ENCODE assay signal across 24 mouse cellular contexts in genomic region chr10:77017662-77018061, GRCm38 (mm10). TPM values are rescaled to one million over a fixed set of nuclear protein-coding genes. Genes with fewer than 3 reads are reported as not detected.
DNase-seq lines count a peak whose midpoint lies in the region; ATAC-seq and TF ChIP-seq lines count a peak whose summit lies in the region.
"Had no signal": no experiment of that assay in that cellular context is flagged by ENCODE, and none has a peak within 500 bp of the region (broad histone marks: within the 10 kb centered on the region; RNA-seq: fewer than 3 reads in every experiment).

No protein-coding gene starts in this region.

- TF ChIP-seq POLR2A in lung, adult 2 months (IDR thresholded peaks at IDR 0.05; ENCODE audit: borderline replicate concordance, extremely low read depth, low read depth, low read length), result no peak

- no peak overlapping the region for H3K4me3 ChIP-seq in kidney, embryonic 14.5 days (ENCODE audit: low read length)
- H3K4me3 ChIP-seq in lung, postnatal 0 days (ENCODE audit: low read depth, low read length), result no peak overlapping the region
- no peak overlapping the region for H3K4me3 ChIP-seq in lung, adult 2 months (replicated peaks; ENCODE audit: extremely low read depth, low read depth, low read length)
- H3K4me3 ChIP-seq in liver, postnatal 0 days (ENCODE audit: low read depth, low read length), result no peak overlapping the region
- H3K4me3 ChIP-seq: embryonic facial prominence, embryonic 12.5 days; forebrain, embryonic 12.5 days; heart, embryonic 15.5 days; hindbrain, embryonic 15.5 days; limb, embryonic 13.5 days; midbrain, embryonic 15.5 days had no signal

- H3K27ac ChIP-seq in kidney, embryonic 14.5 days (ENCODE audit: low read depth, low read length), result no peak overlapping the region
- H3K27ac ChIP-seq in lung, postnatal 0 days (ENCODE audit: low read length), result no peak overlapping the region
- no peak overlapping the region for H3K27ac ChIP-seq in liver, postnatal 0 days (ENCODE audit: low read depth)
- H3K27ac ChIP-seq: embryonic facial prominence, embryonic 12.5 days; forebrain, embryonic 12.5 days; heart, embryonic 15.5 days; hindbrain, embryonic 15.5 days; limb, embryonic 13.5 days; midbrain, embryonic 15.5 days had no signal

- ATAC-seq in kidney, embryonic 14.5 days (ENCODE audit: low FRiP score, low TSS enrichment), result no peak
- ATAC-seq in lung, postnatal 0 days, result no peak
- peak; percentile 56 for ATAC-seq in liver, postnatal 0 days
- ATAC-seq in erythroid progenitor cell, adult 5-6 weeks (replicated peaks; ENCODE audit: low FRiP score, poor library complexity, severe bottlenecking), result no peak
- ATAC-seq: CD4-positive, CD25-positive, alpha-beta regulatory T cell, adult 4 months; midbrain, embryonic 15.5 days had no signal

- no peak overlapping the region for H3K9ac ChIP-seq in kidney, embryonic 14.5 days (ENCODE audit: low read depth, low read length)
- no peak overlapping the region for H3K9ac ChIP-seq in lung, postnatal 0 days (replicated peaks; ENCODE audit: low read depth)
- no peak overlapping the region for H3K9ac ChIP-seq in liver, postnatal 0 days (replicated peaks)
- H3K9ac ChIP-seq: embryonic facial prominence, embryonic 12.5 days; forebrain, embryonic 12.5 days; heart, embryonic 15.5 days; hindbrain, embryonic 15.5 days; limb, embryonic 13.5 days; lung, embryonic 14.5 days; midbrain, embryonic 15.5 days had no signal

- peak; percentile 40 for DNase-seq in kidney, adult 18-20 months
- no peak for DNase-seq in lung, postnatal 0 days (ENCODE audit: low spot score)
- DNase-seq in lung, adult 2 months, result no peak
- peak; percentile 41 to 60 for DNase-seq in kidney, adult 8-10 months
- peak; percentile 75 for DNase-seq in liver, postnatal 0 days
- DNase-seq in frontal cortex, postnatal 25 days (ENCODE audit: low spot score in 2 of 2), result no peak
- DNase-seq: adrenal gland, postnatal 36 days; cerebellum, adult 11-12 months; cerebellum, postnatal 25 days; heart, postnatal 4 days; lung, embryonic 14.5 days; lung, postnatal 36 days; right cerebral cortex, adult 18-20 months; right cerebral cortex, postnatal 4 days; thymus, adult 2 months had no signal

- 75% methylated on average over 9 of the region's 9 CpGs for WGBS in kidney, embryonic 14.5 days
- WGBS in lung, postnatal 0 days, result 46% methylated on average over 9 of the region's 9 CpGs
- WGBS in lung, adult 2 months, result 51% methylated on average over 9 of the region's 9 CpGs
- WGBS in liver, postnatal 0 days (ENCODE audit: insufficient replicate concordance), result 45% methylated on average over 9 of the region's 9 CpGs

- no peaks in the 10 kb centered on the region for H3K4me1 ChIP-seq in kidney, embryonic 14.5 days (ENCODE audit: control insufficient read depth, insufficient read depth, low read length)
- H3K4me1 ChIP-seq in lung, postnatal 0 days (ENCODE audit: insufficient read depth, low read depth, low read length), result no peaks in the 10 kb centered on the region
- H3K4me1 ChIP-seq in lung, adult 2 months (ENCODE audit: control insufficient read depth, insufficient read depth, low read length), result no peaks in the 10 kb centered on the region
- peaks cover 10% of the 10 kb centered on the region for H3K4me1 ChIP-seq in liver, postnatal 0 days (ENCODE audit: insufficient read depth)
- H3K4me1 ChIP-seq: embryonic facial prominence, embryonic 12.5 days; forebrain, embryonic 12.5 days; heart, embryonic 15.5 days; hindbrain, embryonic 15.5 days; limb, embryonic 13.5 days; midbrain, embryonic 15.5 days had no signal

- no peaks in the 10 kb centered on the region for H3K36me3 ChIP-seq in kidney, embryonic 14.5 days (ENCODE audit: control insufficient read depth, insufficient read depth, low read length)
- no peaks in the 10 kb centered on the region for H3K36me3 ChIP-seq in lung, postnatal 0 days (ENCODE audit: insufficient read depth, low read length)
- no peaks in the 10 kb centered on the region for H3K36me3 ChIP-seq in liver, postnatal 0 days (replicated peaks; ENCODE audit: insufficient read depth, low read length)
- H3K36me3 ChIP-seq: embryonic facial prominence, embryonic 12.5 days; forebrain, embryonic 12.5 days; heart, embryonic 15.5 days; hindbrain, embryonic 15.5 days; limb, embryonic 13.5 days; midbrain, embryonic 15.5 days had no signal

- TF ChIP-seq CTCF in lung, postnatal 0 days (IDR thresholded peaks at IDR 0.05), result peak; percentile 3; the same call in 1 of the 2 replicates
- no peak for TF ChIP-seq CTCF in lung, adult 2 months (IDR thresholded peaks at IDR 0.05; ENCODE audit: insufficient read depth, low read length)
- TF ChIP-seq CTCF in liver, postnatal 0 days (IDR thresholded peaks at IDR 0.05; ENCODE audit: low read depth), result peak; percentile 45

- no peak overlapping the region for H3K4me2 ChIP-seq in kidney, embryonic 14.5 days (replicated peaks; ENCODE audit: low read depth, low read length)
- H3K4me2 ChIP-seq in lung, postnatal 0 days (replicated peaks; ENCODE audit: low read depth, low read length), result no peak overlapping the region
- no peak overlapping the region for H3K4me2 ChIP-seq in liver, postnatal 0 days (ENCODE audit: low read depth, low read length)
- H3K4me2 ChIP-seq: embryonic facial prominence, embryonic 12.5 days; forebrain, embryonic 12.5 days; heart, embryonic 15.5 days; hindbrain, embryonic 15.5 days; limb, embryonic 13.5 days; lung, embryonic 14.5 days; midbrain, embryonic 15.5 days had no signal

- H3K27me3 ChIP-seq in kidney, embryonic 14.5 days (ENCODE audit: control insufficient read depth, insufficient read depth, low read length), result no peaks in the 10 kb centered on the region
- no peaks in the 10 kb centered on the region for H3K27me3 ChIP-seq in lung, postnatal 0 days (replicated peaks; ENCODE audit: insufficient read depth, low read length)
- H3K27me3 ChIP-seq in liver, postnatal 0 days (ENCODE audit: insufficient read depth, low read length), result no peaks in the 10 kb centered on the region
- H3K27me3 ChIP-seq: forebrain, embryonic 12.5 days; heart, embryonic 15.5 days; hindbrain, embryonic 15.5 days; limb, embryonic 13.5 days; midbrain, embryonic 15.5 days had no signal

- no peak for TF ChIP-seq EP300 in lung, postnatal 0 days (IDR thresholded peaks at IDR 0.05)
- peak; percentile 40; the same call in 1 of the 2 replicates for TF ChIP-seq EP300 in liver, postnatal 0 days (IDR thresholded peaks at IDR 0.05; ENCODE audit: low read depth)

- no peaks in the 10 kb centered on the region for H3K9me3 ChIP-seq in kidney, embryonic 14.5 days (ENCODE audit: control insufficient read depth, low read length)
- no peaks in the 10 kb centered on the region for H3K9me3 ChIP-seq in lung, postnatal 0 days (ENCODE audit: low read length)
- H3K9me3 ChIP-seq in liver, postnatal 0 days (ENCODE audit: low read length), result no peaks in the 10 kb centered on the region
- H3K9me3 ChIP-seq: embryonic facial prominence, embryonic 12.5 days; forebrain, embryonic 12.5 days; heart, embryonic 15.5 days; hindbrain, embryonic 15.5 days; limb, embryonic 13.5 days; midbrain, embryonic 15.5 days had no signal

RNA-seq across cellular contexts. Expression of gene Slc19a1, which starts 14.4 kb away (rescaled TPM):
- 34.1 and 40.9 TPM in 2 replicates for polyA plus RNA-seq in kidney, embryonic 14.5 days (2014; fragmentation: Nextera tagmentation; extraction: Ambion mirVana)
- 8.1 and 8.4 TPM in 2 replicates for polyA plus RNA-seq in lung, postnatal 0 days (2015; fragmentation: Nextera tagmentation; extraction: Ambion mirVana)
- polyA plus RNA-seq in lung, adult 2 months (2012; rRNA removed), result 26.4 and 26.7 TPM in 2 replicates
- 7.1 and 10.5 TPM in 2 replicates for polyA plus RNA-seq in liver, postnatal 0 days (2015; fragmentation: Nextera tagmentation; extraction: Ambion mirVana)
- 1.4 and 2.9 TPM in 2 replicates for total RNA-seq in erythroid progenitor cell, adult 5-6 weeks (2015; ENCODE audit: low replicate concordance)
- total RNA-seq in erythroid progenitor cell, adult 5-6 weeks (2017; ENCODE audit: low replicate concordance), result 3.3 and 7.9 TPM in 2 replicates

RNA-seq across cellular contexts. Expression of gene Pcbp3, which starts 56.0 kb away (rescaled TPM):
- polyA plus RNA-seq in kidney, embryonic 14.5 days (2014; fragmentation: Nextera tagmentation; extraction: Ambion mirVana), result 19.7 and 28.4 TPM in 2 replicates
- 29.0 and 29.3 TPM in 2 replicates for polyA plus RNA-seq in lung, postnatal 0 days (2015; fragmentation: Nextera tagmentation; extraction: Ambion mirVana)
- 25.5 and 27.2 TPM in 2 replicates for polyA plus RNA-seq in lung, adult 2 months (2012; rRNA removed)
- 2.7 and 2.9 TPM in 2 replicates for polyA plus RNA-seq in liver, postnatal 0 days (2015; fragmentation: Nextera tagmentation; extraction: Ambion mirVana)
- total RNA-seq in erythroid progenitor cell, adult 5-6 weeks (2015; ENCODE audit: low replicate concordance), result 2.9 TPM in 1 of 2 replicates, not detected in the other
- total RNA-seq in erythroid progenitor cell, adult 5-6 weeks (2017; ENCODE audit: low replicate concordance), result not detected in 2 replicates

Comparison
In these comparisons a context has a peak if more than half of its experiments do, and no peak if none do; other contexts are left out.
1. DNase-seq: peak in kidney, adult 18-20 months (single experiment), kidney, adult 8-10 months (2 of 2) and liver, postnatal 0 days (single experiment); none in lung, postnatal 0 days (single experiment), lung, adult 2 months (single experiment) and frontal cortex, postnatal 25 days (0 of 2).